Comparison of ENCODE assay signal across 21 mouse cellular contexts in genomic region chr5:12080191-12080590, GRCm38 (mm10).
DNase-seq lines count a peak whose midpoint lies in the region; ATAC-seq and TF ChIP-seq lines count a peak whose summit lies in the region.
"Had no signal": no experiment of that assay in that cellular context is flagged by ENCODE, and none has a peak within 500 bp of the region (broad histone marks: within the 10 kb centered on the region; RNA-seq: fewer than 3 reads in every experiment).

No protein-coding gene starts in this region.

- intact Hi-C loops in heart, postnatal 10 days (cut with DNase I): no loop called here
- intact Hi-C loops in heart, postnatal 25 days (cut with DNase I): no loop called here

- WGBS in limb, embryonic 14.5 days: 58% methylated on average over 1 of the region's 1 CpGs
- WGBS in limb, embryonic 10.5 days: 86% methylated on average over 1 of the region's 1 CpGs

- no peaks in the 10 kb centered on the region for H3K36me3 ChIP-seq in limb, embryonic 14.5 days (ENCODE audit: control insufficient read depth, insufficient read depth, low read length)
- no peaks in the 10 kb centered on the region for H3K36me3 ChIP-seq in limb, embryonic 10.5 days
- H3K36me3 ChIP-seq: embryonic facial prominence, embryonic 15.5 days; forebrain, embryonic 15.5 days; heart, embryonic 10.5 days; hindbrain, embryonic 10.5 days had no signal

- no peak overlapping the region for H3K4me3 ChIP-seq in limb, embryonic 14.5 days (replicated peaks; ENCODE audit: low read length)
- H3K4me3 ChIP-seq in limb, embryonic 10.5 days: no peak overlapping the region
- H3K4me3 ChIP-seq: embryonic facial prominence, embryonic 15.5 days; erythroblast, embryonic 14.5 days; forebrain, embryonic 15.5 days; heart, embryonic 10.5 days; hindbrain, embryonic 10.5 days had no signal

- H3K27ac ChIP-seq in limb, embryonic 14.5 days (replicated peaks; ENCODE audit: low read depth, low read length): no peak overlapping the region
- H3K27ac ChIP-seq in limb, embryonic 10.5 days: no peak overlapping the region
- H3K27ac ChIP-seq: embryonic facial prominence, embryonic 15.5 days; forebrain, embryonic 15.5 days; heart, embryonic 10.5 days; hindbrain, embryonic 10.5 days; hindbrain, embryonic 14.5 days had no signal

- H3K9me3 ChIP-seq in limb, embryonic 14.5 days (ENCODE audit: control insufficient read depth, low read length): no peaks in the 10 kb centered on the region
- no peaks in the 10 kb centered on the region for H3K9me3 ChIP-seq in limb, embryonic 10.5 days (replicated peaks)
- H3K9me3 ChIP-seq: embryonic facial prominence, embryonic 15.5 days; forebrain, embryonic 15.5 days; heart, embryonic 10.5 days; hindbrain, embryonic 10.5 days had no signal

- ATAC-seq in limb, embryonic 14.5 days (ENCODE audit: low FRiP score, low read depth): no peak
- ATAC-seq in monocyte, adult 5-6 weeks (replicated peaks; ENCODE audit: insufficient number of reproducible peaks, low FRiP score, low TSS enrichment, poor library complexity, severe bottlenecking): no peak
- ATAC-seq: forebrain, embryonic 15.5 days had no signal

- no peaks in the 10 kb centered on the region for H3K27me3 ChIP-seq in limb, embryonic 14.5 days (ENCODE audit: control insufficient read depth, insufficient read depth, low read length)
- no peaks in the 10 kb centered on the region for H3K27me3 ChIP-seq in limb, embryonic 10.5 days (ENCODE audit: low read depth, poor library complexity, severe bottlenecking)
- H3K27me3 ChIP-seq: embryonic facial prominence, embryonic 15.5 days; forebrain, embryonic 15.5 days had no signal

- H3K4me1 ChIP-seq in limb, embryonic 14.5 days (ENCODE audit: control insufficient read depth, insufficient read depth, low read length): no peaks in the 10 kb centered on the region
- H3K4me1 ChIP-seq in limb, embryonic 10.5 days: no peaks in the 10 kb centered on the region
- H3K4me1 ChIP-seq: embryonic facial prominence, embryonic 15.5 days; forebrain, embryonic 15.5 days; heart, embryonic 10.5 days; hindbrain, embryonic 10.5 days had no signal

- TF ChIP-seq POLR2A in limb, embryonic 14.5 days (IDR thresholded peaks at IDR 0.05; ENCODE audit: borderline replicate concordance, extremely low read depth, insufficient read depth, insufficient read length): no peak

- no peak overlapping the region for H3K4me2 ChIP-seq in limb, embryonic 14.5 days (replicated peaks; ENCODE audit: low read depth, low read length, severe bottlenecking)
- H3K4me2 ChIP-seq: embryonic facial prominence, embryonic 15.5 days; forebrain, embryonic 15.5 days; hindbrain, embryonic 14.5 days had no signal

- peak; percentile 3 to 6 for DNase-seq in heart, postnatal 10 days
- DNase-seq in heart, postnatal 25 days (ENCODE audit: low spot score): no peak
- DNase-seq in limb, embryonic 14.5 days (ENCODE audit: low spot score): peak; percentile 33
- DNase-seq in limb, embryonic 10.5 days (ENCODE audit: low spot score): no peak
- peak; percentile 29 for DNase-seq in 3T3-L1 (ENCODE audit: low read depth, low spot score)
- DNase-seq in 416B (ENCODE audit: low read depth): peak; percentile 61
- DNase-seq in testis, postnatal 10 days (ENCODE audit: low spot score): no peak
- DNase-seq: adrenal gland, adult 2 months; adrenal gland, postnatal 25 days; cerebellum, adult 8-10 months; cerebellum, postnatal 36 days; gastrocnemius, postnatal 10 days; heart, adult 18-20 months; heart, postnatal 14 days had no signal

- H3K9ac ChIP-seq in limb, embryonic 14.5 days (ENCODE audit: low read depth, low read length, severe bottlenecking): no peak overlapping the region
- H3K9ac ChIP-seq: embryonic facial prominence, embryonic 15.5 days; forebrain, embryonic 15.5 days; hindbrain, embryonic 14.5 days had no signal

Comparison
In these comparisons a context has a peak if more than half of its experiments do, and no peak if none do; other contexts are left out.
1. DNase-seq: peak in heart, postnatal 10 days (2 of 2), limb, embryonic 14.5 days (single experiment), 3T3-L1 (single experiment) and 416B (single experiment); none in heart, postnatal 25 days (single experiment), limb, embryonic 10.5 days (single experiment) and testis, postnatal 10 days (single experiment).